Mouse (Mus musculus): ENCODE measurements at regions not wholly inside any gene's neighbourhood (a gene's known extent, or its start where the extent isn't known, plus 50 kb on each side); places are given as distances from the start of the nearest gene placed in this dataset.

DNA sequence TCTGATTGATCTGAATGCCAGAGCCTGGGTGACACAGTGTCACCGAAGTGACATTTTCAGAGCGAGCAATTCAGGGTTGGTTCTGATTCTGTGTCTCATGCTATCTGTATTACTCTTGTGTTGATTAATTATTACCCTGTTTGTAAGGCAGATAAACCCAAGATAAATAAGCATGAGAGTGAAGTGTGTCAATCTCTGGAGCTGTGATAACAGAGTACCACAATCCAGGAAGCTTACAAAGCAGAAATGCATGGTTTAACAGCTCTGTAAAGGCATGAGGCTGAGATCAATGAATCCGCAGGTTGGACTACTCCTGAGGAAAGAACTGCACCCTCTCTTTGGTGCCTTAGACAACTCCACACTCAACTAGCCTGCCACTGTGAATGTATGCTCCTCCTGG is 218.5 kb upstream of the Tle4 start:
- Histone ChIP-seq H3K4me3 (ENCODE audit: low read depth, low read length) (no peak overlapping the region), H3K4me1 (replicated peaks; ENCODE audit: control insufficient read depth, insufficient read depth, low read length) (no peaks in the 10 kb centered on the region), H3K9ac (ENCODE audit: low read length) (no peak overlapping the region), H3K9me3 (ENCODE audit: control insufficient read depth, low read length) (no peaks in the 10 kb centered on the region), H3K27ac (ENCODE audit: low read depth, low read length) (no peak overlapping the region), H3K27me3 (ENCODE audit: control insufficient read depth, insufficient read depth, low read length) (no peaks in the 10 kb centered on the region), H3K4me2 (ENCODE audit: low read depth, low read length, severe bottlenecking) (no peak overlapping the region), H3K36me3 (ENCODE audit: control insufficient read depth, insufficient read depth, low read length) (no peaks in the 10 kb centered on the region)
- no peak for ATAC-seq (replicated peaks; ENCODE audit: low FRiP score)
- WGBS = 76% methylated on average over 3 of the region's 3 CpGs
- no peak for DNase-seq (ENCODE audit: low spot score)

DNA sequence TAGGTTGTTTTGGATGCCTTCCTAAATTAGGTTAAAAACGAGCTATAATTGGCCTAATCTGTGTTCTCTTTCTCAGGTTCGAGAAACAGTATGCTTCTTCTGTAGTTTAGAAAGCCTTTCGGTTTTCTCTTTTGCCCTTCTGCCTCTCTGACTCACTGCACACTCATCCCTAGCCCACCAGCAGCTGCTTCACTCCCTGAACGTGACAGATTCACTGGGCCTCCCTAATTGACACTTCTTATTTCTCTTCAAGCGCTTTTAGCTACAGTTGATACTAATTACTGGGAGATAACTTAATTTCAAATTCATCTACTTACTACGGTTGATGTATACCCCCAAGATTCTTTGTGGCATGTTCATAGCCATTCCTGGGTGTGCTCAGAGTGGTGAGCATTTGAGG is 208.9 kb upstream of the Tle4 start:
- no peak for ATAC-seq (replicated peaks; ENCODE audit: low FRiP score)
- Histone ChIP-seq H3K4me3 (ENCODE audit: low read depth, low read length) (no peak overlapping the region), H3K9ac (ENCODE audit: low read length) (no peak overlapping the region), H3K9me3 (ENCODE audit: control insufficient read depth, low read length) (no peaks in the 10 kb centered on the region), H3K36me3 (ENCODE audit: control insufficient read depth, insufficient read depth, low read length) (no peaks in the 10 kb centered on the region), H3K27me3 (ENCODE audit: control insufficient read depth, insufficient read depth, low read length) (no peaks in the 10 kb centered on the region), H3K4me2 (ENCODE audit: low read depth, low read length, severe bottlenecking) (no peak overlapping the region), H3K4me1 (replicated peaks; ENCODE audit: control insufficient read depth, insufficient read depth, low read length) (peaks cover 2% of the 10 kb centered on the region; the same call in 1 of the 2 replicates), H3K27ac (ENCODE audit: low read depth, low read length) (no peak overlapping the region)
- WGBS = 60% methylated on average over 6 of the region's 6 CpGs
- DNase-seq (ENCODE audit: low spot score) = no peak

DNA sequence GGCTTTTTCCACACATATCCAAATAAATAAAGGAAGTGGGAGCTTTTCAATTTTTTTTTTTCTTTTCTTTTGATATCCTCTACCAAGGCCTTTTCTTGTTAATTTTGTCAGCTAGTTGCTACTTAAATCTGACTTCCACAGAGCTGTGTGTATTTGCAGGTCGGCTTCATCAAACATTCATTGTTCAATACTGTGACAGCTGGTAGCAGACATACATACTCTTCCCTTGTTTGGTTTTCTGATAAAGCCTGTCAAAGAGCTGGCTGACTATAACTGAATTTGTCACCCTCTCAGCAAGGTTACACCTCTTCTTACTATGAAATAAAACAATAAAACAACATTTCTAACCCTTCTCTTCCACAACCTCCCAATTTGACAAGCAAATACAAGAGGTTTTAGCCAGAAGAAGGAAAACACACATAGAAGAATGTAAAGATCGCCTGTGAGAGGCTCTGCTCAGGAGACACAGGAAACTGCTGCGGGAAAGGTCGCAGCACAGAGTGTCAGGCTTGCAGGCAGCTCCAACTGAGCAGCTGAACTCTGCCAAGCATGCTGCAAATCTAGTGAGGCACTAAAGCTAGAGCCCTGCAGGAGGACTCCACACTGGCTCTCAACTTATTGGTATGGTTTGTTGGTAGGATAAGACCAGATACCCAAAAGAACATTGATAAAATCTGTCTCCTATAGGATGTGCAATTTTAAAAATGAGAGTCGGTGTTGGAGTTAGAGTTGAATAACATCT is 205.2 kb upstream of the Tle4 start:
- DNase-seq (ENCODE audit: low spot score) (no peak), ATAC-seq (replicated peaks; ENCODE audit: low FRiP score) (no peak)
- 24% methylated on average over 5 of the region's 5 CpGs for WGBS
- H3K27me3 ChIP-seq (ENCODE audit: control insufficient read depth, insufficient read depth, low read length) = no peaks in the 10 kb centered on the region
- no peak overlapping the region for H3K9ac ChIP-seq (ENCODE audit: low read length)
- H3K9me3 ChIP-seq (ENCODE audit: control insufficient read depth, low read length) = no peaks in the 10 kb centered on the region
- no peak overlapping the region for H3K27ac ChIP-seq (ENCODE audit: low read depth, low read length)
- no peak overlapping the region for H3K4me2 ChIP-seq (ENCODE audit: low read depth, low read length, severe bottlenecking)
- no peaks in the 10 kb centered on the region for H3K36me3 ChIP-seq (ENCODE audit: control insufficient read depth, insufficient read depth, low read length)
- peaks cover 2% of the 10 kb centered on the region; the same call in 1 of the 2 replicates for H3K4me1 ChIP-seq (replicated peaks; ENCODE audit: control insufficient read depth, insufficient read depth, low read length)
- H3K4me3 ChIP-seq (ENCODE audit: low read depth, low read length) = no peak overlapping the region

DNA sequence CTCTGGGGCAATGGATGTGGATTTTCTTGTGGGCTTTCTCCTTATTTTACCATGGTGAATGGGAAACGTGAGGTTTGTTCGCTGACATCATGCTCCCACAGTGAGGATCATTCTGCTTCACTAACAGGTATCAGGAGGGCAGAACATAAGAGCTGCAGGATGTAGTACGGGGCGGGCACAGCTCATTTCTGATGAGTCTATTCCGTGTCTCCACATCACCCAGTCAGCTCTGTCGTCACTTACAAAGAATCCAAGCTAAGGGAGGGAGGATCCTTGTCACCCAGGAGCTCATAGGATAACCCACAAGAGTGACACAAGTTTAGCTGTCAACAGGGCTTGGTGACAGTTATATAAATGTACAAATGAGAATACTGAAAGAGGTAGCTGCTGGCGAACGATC is 203.8 kb upstream of the Tle4 start:
- H3K4me2 ChIP-seq (ENCODE audit: low read depth, low read length, severe bottlenecking) = no peak overlapping the region
- ATAC-seq (replicated peaks; ENCODE audit: low FRiP score) = no peak
- WGBS = 85% methylated on average over 8 of the region's 8 CpGs
- no peaks in the 10 kb centered on the region for H3K27me3 ChIP-seq (ENCODE audit: control insufficient read depth, insufficient read depth, low read length)
- H3K9ac ChIP-seq (ENCODE audit: low read length) = no peak overlapping the region
- no peak for DNase-seq (ENCODE audit: low spot score)
- peaks cover 2% of the 10 kb centered on the region; the same call in 1 of the 2 replicates for H3K4me1 ChIP-seq (replicated peaks; ENCODE audit: control insufficient read depth, insufficient read depth, low read length)
- H3K27ac ChIP-seq (ENCODE audit: low read depth, low read length) = no peak overlapping the region
- no peaks in the 10 kb centered on the region for H3K9me3 ChIP-seq (ENCODE audit: control insufficient read depth, low read length)
- no peaks in the 10 kb centered on the region for H3K36me3 ChIP-seq (ENCODE audit: control insufficient read depth, insufficient read depth, low read length)
- no peak overlapping the region for H3K4me3 ChIP-seq (ENCODE audit: low read depth, low read length)

DNA sequence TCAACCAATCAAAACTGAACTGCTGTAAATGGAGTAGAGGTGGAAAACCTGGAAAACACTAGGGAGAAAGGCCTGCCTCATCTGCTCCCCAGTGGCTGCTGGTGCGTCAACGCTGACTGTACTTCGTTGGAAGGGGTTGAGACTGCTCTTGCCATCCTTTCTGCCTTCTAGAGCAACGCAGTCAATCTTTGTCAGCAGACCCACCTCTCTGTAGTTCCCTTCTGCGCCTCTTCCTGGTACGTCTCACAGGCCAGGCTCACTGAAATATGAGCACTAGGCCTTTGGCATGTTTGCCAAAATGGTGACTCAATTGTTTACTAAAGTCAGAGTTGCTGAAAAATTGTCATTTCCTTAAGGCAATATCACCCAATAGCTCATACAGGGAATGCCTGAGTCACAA is 201.2 kb upstream of the Tle4 start:
- Histone ChIP-seq H3K4me3 (ENCODE audit: low read depth, low read length) (no peak overlapping the region), H3K4me2 (ENCODE audit: low read depth, low read length, severe bottlenecking) (no peak overlapping the region), H3K9me3 (ENCODE audit: control insufficient read depth, low read length) (no peaks in the 10 kb centered on the region), H3K36me3 (ENCODE audit: control insufficient read depth, insufficient read depth, low read length) (no peaks in the 10 kb centered on the region), H3K9ac (ENCODE audit: low read length) (no peak overlapping the region), H3K27ac (ENCODE audit: low read depth, low read length) (no peak overlapping the region), H3K4me1 (replicated peaks; ENCODE audit: control insufficient read depth, insufficient read depth, low read length) (peaks cover 2% of the 10 kb centered on the region; the same call in 1 of the 2 replicates), H3K27me3 (ENCODE audit: control insufficient read depth, insufficient read depth, low read length) (no peaks in the 10 kb centered on the region)
- 94% methylated on average over 6 of the region's 6 CpGs for WGBS
- ATAC-seq (replicated peaks; ENCODE audit: low FRiP score) = no peak
- DNase-seq (ENCODE audit: low spot score) = no peak

DNA sequence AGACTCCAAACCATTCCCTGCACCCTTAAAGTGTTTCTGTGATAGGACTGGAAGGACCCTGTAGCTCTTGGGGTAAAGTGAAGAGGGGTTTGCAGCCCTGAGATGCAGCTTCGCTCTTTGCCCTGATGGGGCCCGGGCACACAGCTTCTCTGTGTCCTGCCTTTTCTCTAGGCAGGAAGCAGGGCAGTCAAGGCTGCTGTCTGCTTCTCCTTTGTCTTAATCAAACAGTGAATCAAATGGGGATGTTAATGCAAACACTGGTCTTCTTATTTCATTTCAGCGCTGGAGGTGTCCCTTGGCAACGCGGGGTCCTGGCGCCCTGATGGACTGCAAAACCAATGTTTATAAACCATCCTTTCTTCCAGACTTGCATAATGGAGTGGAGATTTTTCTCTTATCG is 200.6 kb upstream of the Tle4 start:
- WGBS = 86% methylated on average over 7 of the region's 7 CpGs
- no peaks in the 10 kb centered on the region for H3K36me3 ChIP-seq (ENCODE audit: control insufficient read depth, insufficient read depth, low read length)
- H3K4me3 ChIP-seq (ENCODE audit: low read depth, low read length) = no peak overlapping the region
- no peaks in the 10 kb centered on the region for H3K9me3 ChIP-seq (ENCODE audit: control insufficient read depth, low read length)
- H3K4me2 ChIP-seq (ENCODE audit: low read depth, low read length, severe bottlenecking) = no peak overlapping the region
- H3K4me1 ChIP-seq (replicated peaks; ENCODE audit: control insufficient read depth, insufficient read depth, low read length) = peaks cover 2% of the 10 kb centered on the region; the same call in 1 of the 2 replicates
- H3K27ac ChIP-seq (ENCODE audit: low read depth, low read length) = no peak overlapping the region
- DNase-seq (ENCODE audit: low spot score) (no peak), ATAC-seq (replicated peaks; ENCODE audit: low FRiP score) (no peak)
- H3K9ac ChIP-seq (ENCODE audit: low read length) = no peak overlapping the region
- H3K27me3 ChIP-seq (ENCODE audit: control insufficient read depth, insufficient read depth, low read length) = no peaks in the 10 kb centered on the region

DNA sequence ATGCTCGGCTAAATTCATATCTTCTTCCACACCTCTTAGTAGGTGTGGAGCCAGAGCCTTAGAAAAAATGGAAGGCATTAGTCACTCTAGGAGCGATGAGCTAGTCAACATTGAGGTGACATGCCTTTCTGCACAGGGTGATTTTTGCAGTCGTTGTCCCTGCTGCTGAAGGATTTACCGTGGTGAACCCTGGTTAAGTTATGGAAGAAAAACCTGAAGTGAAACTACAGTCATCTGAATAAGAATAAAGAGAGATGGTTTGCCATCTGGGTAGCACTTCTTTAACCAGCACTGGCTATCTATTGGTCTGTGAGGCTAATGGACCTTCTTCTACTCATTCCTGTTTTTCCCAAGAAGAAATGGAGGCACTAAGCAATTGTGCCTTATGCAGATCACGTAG is 198.1 kb upstream of the Tle4 start:
- ATAC-seq (replicated peaks; ENCODE audit: low FRiP score) (no peak), DNase-seq (ENCODE audit: low spot score) (no peak)
- H3K9ac ChIP-seq (ENCODE audit: low read length) = no peak overlapping the region
- H3K4me2 ChIP-seq (ENCODE audit: low read depth, low read length, severe bottlenecking) = no peak overlapping the region
- no peaks in the 10 kb centered on the region for H3K36me3 ChIP-seq (ENCODE audit: control insufficient read depth, insufficient read depth, low read length)
- no peak overlapping the region for H3K4me3 ChIP-seq (ENCODE audit: low read depth, low read length)
- no peaks in the 10 kb centered on the region for H3K4me1 ChIP-seq (replicated peaks; ENCODE audit: control insufficient read depth, insufficient read depth, low read length)
- H3K27me3 ChIP-seq (ENCODE audit: control insufficient read depth, insufficient read depth, low read length) = no peaks in the 10 kb centered on the region
- whole genome bisulfite sequencing = 87% methylated on average over 5 of the region's 5 CpGs
- no peak overlapping the region for H3K27ac ChIP-seq (ENCODE audit: low read depth, low read length)
- no peaks in the 10 kb centered on the region for H3K9me3 ChIP-seq (ENCODE audit: control insufficient read depth, low read length)

DNA sequence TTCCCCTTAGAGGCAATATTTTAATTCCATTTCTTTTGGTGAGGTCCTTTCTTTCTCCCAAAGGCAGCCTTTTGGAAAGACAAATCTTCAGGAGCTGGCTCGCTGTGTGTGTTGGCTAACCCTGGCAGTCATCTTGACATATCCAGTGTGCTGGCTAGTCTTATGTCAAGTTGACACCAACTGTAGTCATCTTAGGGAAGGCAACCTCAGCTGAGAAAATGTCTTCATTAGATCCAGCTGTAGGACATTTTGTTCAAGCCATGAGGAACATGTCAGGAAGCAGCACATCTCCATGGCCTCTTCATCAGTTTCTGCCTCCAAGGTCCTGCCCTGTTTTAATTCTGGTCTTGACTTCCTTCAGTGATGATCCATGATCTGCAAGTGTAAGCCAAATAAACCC is 192.1 kb upstream of the Tle4 start:
- ATAC-seq (replicated peaks; ENCODE audit: low FRiP score) (no peak), DNase-seq (ENCODE audit: low spot score) (no peak)
- H3K9me3 ChIP-seq (ENCODE audit: control insufficient read depth, low read length) = no peaks in the 10 kb centered on the region
- no peaks in the 10 kb centered on the region for H3K27me3 ChIP-seq (ENCODE audit: control insufficient read depth, insufficient read depth, low read length)
- whole genome bisulfite sequencing = 91% methylated on average over 1 of the region's 1 CpGs
- H3K4me3 ChIP-seq (ENCODE audit: low read depth, low read length) = no peak overlapping the region
- H3K4me2 ChIP-seq (ENCODE audit: low read depth, low read length, severe bottlenecking) = no peak overlapping the region
- H3K27ac ChIP-seq (ENCODE audit: low read depth, low read length) = no peak overlapping the region
- H3K4me1 ChIP-seq (replicated peaks; ENCODE audit: control insufficient read depth, insufficient read depth, low read length) = peaks cover 4% of the 10 kb centered on the region; the same call in 1 of the 2 replicates
- no peak overlapping the region for H3K9ac ChIP-seq (ENCODE audit: low read length)
- no peaks in the 10 kb centered on the region for H3K36me3 ChIP-seq (ENCODE audit: control insufficient read depth, insufficient read depth, low read length)

DNA sequence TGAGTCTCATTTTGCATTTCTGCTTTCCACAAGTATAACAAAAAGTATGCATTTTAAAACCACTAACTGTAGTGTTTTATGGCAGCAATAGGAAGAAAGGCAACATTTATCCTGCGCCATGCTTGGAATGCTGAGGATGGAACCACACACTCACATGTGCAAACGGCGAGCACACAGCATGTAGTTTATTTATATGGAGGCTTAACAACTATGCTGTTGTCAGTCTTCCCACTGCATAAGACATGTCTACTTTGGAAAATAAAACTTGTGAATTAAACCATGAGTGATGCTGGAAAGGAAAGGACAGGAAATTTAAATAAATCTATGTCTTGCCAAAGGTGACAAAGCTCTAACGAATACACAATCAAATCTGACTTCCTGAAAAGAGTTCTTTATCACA is 190.8 kb upstream of the Tle4 start:
- Histone ChIP-seq H3K36me3 (ENCODE audit: control insufficient read depth, insufficient read depth, low read length) (no peaks in the 10 kb centered on the region), H3K27me3 (ENCODE audit: control insufficient read depth, insufficient read depth, low read length) (no peaks in the 10 kb centered on the region), H3K9ac (ENCODE audit: low read length) (no peak overlapping the region), H3K27ac (ENCODE audit: low read depth, low read length) (no peak overlapping the region), H3K4me3 (ENCODE audit: low read depth, low read length) (no peak overlapping the region), H3K9me3 (ENCODE audit: control insufficient read depth, low read length) (no peaks in the 10 kb centered on the region), H3K4me1 (replicated peaks; ENCODE audit: control insufficient read depth, insufficient read depth, low read length) (peaks cover 4% of the 10 kb centered on the region; the same call in 1 of the 2 replicates), H3K4me2 (ENCODE audit: low read depth, low read length, severe bottlenecking) (no peak overlapping the region)
- DNase-seq (ENCODE audit: low spot score) (no peak), ATAC-seq (replicated peaks; ENCODE audit: low FRiP score) (no peak)
- 92% methylated on average over 4 of the region's 4 CpGs for WGBS

Measured in forebrain, embryonic 11.5 days (tissue).